Mouse (Mus musculus) embryonic fibroblast, embryonic 13.5 days (primary cell): ENCODE measurements around the gene Fxn. TPM values are rescaled to one million over a fixed set of nuclear protein-coding genes. Genes with fewer than 3 reads are reported as not detected.

Experiments used
- H3K27ac ChIP-seq: 2 replicates; pipeline ENCODE4 v1.5.1; 2012; ENCODE audit warnings: low read length, control low read depth, inconsistent platforms; ENCODE audit not compliant: insufficient read depth
- H3K4me1 ChIP-seq: 2 replicates; pipeline ENCODE4 v1.6.1; 2011; ENCODE audit warnings: low read length; ENCODE audit not compliant: control insufficient read depth, insufficient read depth
- H3K4me3 ChIP-seq: 2 replicates; pipeline ENCODE4 v1.5.1; 2011; ENCODE audit warnings: mild to moderate bottlenecking, control low read depth, low read length; ENCODE audit not compliant: insufficient read depth
- CTCF ChIP-seq: IDR thresholded peaks from 2 replicates; pipeline ENCODE4 v1.5.1; 2011; ENCODE audit warnings: mild to moderate bottlenecking, control low read depth, low read length, moderate library complexity, borderline replicate concordance; ENCODE audit not compliant: insufficient read depth
- POLR2A ChIP-seq: IDR thresholded peaks from 2 replicates; pipeline ENCODE4 v1.6.1; 2011; ENCODE audit warnings: low read depth, mild to moderate bottlenecking, control low read depth, low read length, moderate library complexity
- polyA plus RNA-seq: library from polyadenylated mRNA; stranded (reverse); fragments of >200 nt; gene quantifications from 2 replicates; pipeline ENCODE4 v1.2.4, GENCODE M21; 2011; ENCODE audit warnings: low read depth; ENCODE audit not compliant: missing spikeins, insufficient read length

Gene Fxn
- polyA plus RNA-seq, 1 experiment: 7.9 TPM

DNA sequence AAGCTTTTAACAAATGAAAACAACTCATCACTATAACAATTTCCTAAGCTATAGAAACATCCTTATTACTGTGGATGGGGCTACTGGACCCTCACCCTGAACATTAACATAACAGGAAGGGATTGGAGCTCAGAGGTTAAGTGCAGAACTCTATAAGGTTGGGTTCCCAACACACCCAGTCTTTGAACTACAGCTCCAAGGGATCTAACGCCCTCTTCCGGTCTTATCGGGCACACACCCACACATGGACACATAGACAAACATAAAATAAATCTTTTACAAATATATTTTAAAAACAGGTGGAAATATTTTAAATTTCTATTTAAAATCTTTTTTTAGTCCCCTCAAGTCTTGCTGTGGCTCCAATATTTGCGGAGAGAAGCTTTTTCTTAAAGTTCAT, 59.0 kb downstream of the Fxn start:
- H3K27ac ChIP-seq: no peak overlapping the region
- no peak overlapping the region for H3K4me3 ChIP-seq
- no peaks in the 10 kb centered on the region for H3K4me1 ChIP-seq

GRCm38 (mm10) chr19:24220795-24221445, 59.5 kb downstream of the Fxn start:
- Histone ChIP-seq H3K4me3 (no peak overlapping the region), H3K4me1 (no peaks in the 10 kb centered on the region), H3K27ac (no peak overlapping the region)
- TF ChIP-seq POLR2A (no peak), CTCF (no peak)

More for the DNA sequence above, 59.0 kb downstream of the Fxn start:
- no peak for TF ChIP-seq CTCF
- TF ChIP-seq POLR2A: no peak

- no peak overlapping the region for H3K27ac ChIP-seq
- H3K4me3 ChIP-seq: no peak overlapping the region
- no peaks in the 10 kb centered on the region for H3K4me1 ChIP-seq
- TF ChIP-seq POLR2A (no peak), CTCF (no peak)
Observed at GRCm38 (mm10) chr19:24219011-24219410, 61.4 kb downstream of the Fxn start.

DNA sequence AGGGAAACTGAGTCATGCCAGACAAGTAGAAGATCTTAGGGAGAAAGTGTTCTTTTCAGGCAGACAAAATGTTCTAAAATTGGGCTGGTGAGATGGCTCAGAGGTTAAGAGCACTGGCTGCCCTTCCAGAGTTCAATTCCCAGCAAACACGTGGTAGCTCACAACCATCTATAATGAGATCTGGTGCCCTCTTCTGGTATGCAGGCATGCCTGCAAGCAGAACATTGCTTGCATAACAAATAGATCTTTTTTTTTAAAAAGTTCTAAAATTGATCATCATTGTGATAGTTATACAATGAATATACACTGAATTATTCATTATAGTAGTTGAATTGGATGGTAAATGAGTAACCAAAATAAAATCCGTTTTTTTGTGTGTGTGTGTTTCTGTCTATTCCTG, 62.1 kb downstream of the Fxn start:
- H3K4me1 ChIP-seq: no peaks in the 10 kb centered on the region
- TF ChIP-seq CTCF (no peak), POLR2A (no peak)

DNA sequence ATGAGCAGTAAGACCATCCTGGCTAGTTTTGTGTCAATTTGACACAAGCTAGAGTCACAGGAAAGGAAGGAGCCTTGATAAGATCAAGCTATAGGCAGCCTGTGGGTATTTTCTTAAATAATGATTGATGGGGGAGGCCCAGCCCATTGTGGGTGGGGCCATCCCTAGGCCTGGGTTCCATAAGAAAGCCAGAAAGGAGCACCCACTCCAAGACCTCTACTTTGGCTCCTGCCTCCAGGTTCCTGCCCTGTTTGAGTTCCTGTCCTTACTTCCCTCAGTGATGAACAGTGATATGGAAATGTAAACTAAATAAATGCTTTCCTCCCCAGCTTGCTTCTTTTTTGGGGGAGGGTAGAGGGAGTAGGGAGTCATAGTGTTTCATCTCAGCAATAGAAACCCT, 62.6 kb downstream of the Fxn start:
- Histone ChIP-seq H3K4me3 (no peak overlapping the region), H3K4me1 (no peaks in the 10 kb centered on the region), H3K27ac (no peak overlapping the region)
- no peak for TF ChIP-seq CTCF
- no peak for TF ChIP-seq POLR2A

More for the DNA sequence above, 62.1 kb downstream of the Fxn start:
- H3K27ac ChIP-seq: no peak overlapping the region
- H3K4me3 ChIP-seq: no peak overlapping the region

DNA sequence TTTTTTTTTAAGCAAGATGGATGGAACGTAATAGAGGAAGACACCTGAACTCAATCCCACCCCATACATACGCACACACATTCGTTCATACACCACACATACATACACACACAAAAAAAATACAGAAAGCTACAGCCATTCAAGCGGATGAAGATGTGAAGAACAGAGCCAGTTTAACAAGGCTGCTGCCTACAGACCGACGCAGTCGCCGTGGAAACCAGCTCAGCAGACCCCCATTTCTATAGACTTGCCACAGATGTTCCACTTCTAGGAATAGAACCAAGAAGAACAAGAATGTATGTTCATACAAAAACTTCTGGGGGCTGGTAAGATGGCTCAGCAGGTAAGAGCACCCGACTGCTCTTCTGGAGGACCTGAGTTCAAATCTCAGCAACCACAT, 63.6 kb downstream of the Fxn start:
- TF ChIP-seq CTCF: no peak
- no peak for TF ChIP-seq POLR2A
- Histone ChIP-seq H3K4me3 (no peak overlapping the region), H3K27ac (no peak overlapping the region), H3K4me1 (no peaks in the 10 kb centered on the region)

DNA sequence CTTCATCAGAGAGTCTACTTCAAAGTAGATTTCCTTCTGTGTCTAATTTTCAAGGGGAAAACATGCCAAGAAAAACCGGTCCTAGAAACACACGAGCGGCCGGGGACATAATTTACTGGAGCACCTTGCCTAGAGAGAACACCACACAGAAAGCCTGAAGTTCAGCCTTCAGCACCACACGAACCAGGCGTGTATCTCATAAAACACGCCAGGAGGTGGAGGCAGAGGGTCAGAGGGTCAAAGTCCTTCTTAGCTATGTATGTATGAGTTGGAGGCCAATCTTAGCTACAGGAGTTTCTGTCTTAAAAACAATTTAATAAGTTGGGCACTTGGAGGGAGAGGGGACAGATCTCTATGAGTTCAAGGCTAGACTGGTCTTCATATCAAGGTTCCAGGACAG, 65.5 kb downstream of the Fxn start:
- H3K4me1 ChIP-seq: no peaks in the 10 kb centered on the region
- no peak overlapping the region for H3K27ac ChIP-seq
- TF ChIP-seq POLR2A (no peak), CTCF (no peak)
- no peak overlapping the region for H3K4me3 ChIP-seq

DNA sequence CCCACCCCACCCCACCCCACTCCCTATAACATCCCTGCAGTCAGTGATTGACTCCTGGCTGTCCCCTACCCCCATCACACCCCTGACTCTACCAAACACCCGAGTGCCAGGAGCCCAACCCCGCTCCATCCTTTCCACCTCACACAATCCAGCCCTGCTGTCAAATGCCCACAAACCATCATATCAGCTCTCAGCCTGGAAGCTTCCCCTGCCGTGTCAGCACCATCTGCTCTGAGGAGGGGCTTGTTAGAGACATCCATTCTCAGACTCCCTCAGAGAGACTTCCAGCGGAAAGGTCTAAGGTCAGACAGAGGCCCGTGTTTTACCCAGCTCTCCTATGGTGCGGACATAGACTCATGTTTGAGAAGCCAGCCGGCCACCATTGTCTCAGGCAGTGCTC, 67.1 kb downstream of the Fxn start:
- TF ChIP-seq CTCF (no peak), POLR2A (no peak)
- Histone ChIP-seq H3K4me3 (no peak overlapping the region), H3K27ac (no peak overlapping the region), H3K4me1 (no peaks in the 10 kb centered on the region)

DNA sequence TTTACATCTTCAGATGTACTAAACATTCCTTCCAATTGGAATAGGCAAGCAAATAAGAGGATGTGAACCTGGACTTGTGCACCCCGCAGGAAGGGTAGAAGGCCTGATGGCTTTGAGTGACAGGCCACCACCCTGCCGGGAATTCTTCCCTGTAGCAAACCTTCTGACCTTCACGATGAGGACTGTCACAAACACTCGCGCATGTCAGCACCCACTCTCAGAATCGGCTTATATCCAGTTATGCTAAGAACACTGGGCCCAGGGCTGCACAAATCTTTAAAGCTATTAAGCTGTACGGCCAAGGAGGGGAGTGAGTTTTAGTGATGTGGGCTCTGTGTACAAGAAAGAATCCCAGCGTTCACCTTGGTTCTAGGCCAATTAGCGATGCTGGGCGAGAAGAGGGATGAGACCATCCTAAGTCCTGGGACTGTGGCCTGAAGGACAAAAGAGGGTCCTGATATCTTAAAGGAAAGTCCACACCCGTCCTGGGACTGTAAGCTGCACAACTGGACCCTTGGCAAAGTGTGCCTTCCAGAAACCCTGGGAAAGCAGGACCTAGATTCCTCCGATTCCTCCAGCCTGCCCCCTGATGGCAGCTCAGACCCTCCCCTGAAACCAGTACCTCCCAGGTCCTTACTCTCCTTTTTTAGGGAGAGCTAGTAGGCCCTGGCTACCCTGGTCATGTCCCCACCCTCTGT, 67.7 kb downstream of the Fxn start:
- H3K27ac ChIP-seq: no peak overlapping the region
- H3K4me3 ChIP-seq: no peak overlapping the region
- no peaks in the 10 kb centered on the region for H3K4me1 ChIP-seq
- TF ChIP-seq POLR2A: no peak
- TF ChIP-seq CTCF: no peak

Other genes starting within 250 kb of the Fxn start
- 0.18 and 0.35 TPM in 2 replicates for gene Fam189a2, start 249.6 kb downstream of the Fxn start, polyA plus RNA-seq
- gene Tjp2, start 55.6 kb downstream of the Fxn start, polyA plus RNA-seq: 8.5 and 12.3 TPM in 2 replicates
- gene Fam122a, start 196.8 kb upstream of the Fxn start, polyA plus RNA-seq: 12.6 and 18.0 TPM in 2 replicates